Mouse (Mus musculus) embryonic stem cell, embryonic (primary cell): ENCODE data around the gene Fam160a1.

Source experiments
- CTCF ChIA-PET, 4 experiments: fragments of 300-600 bp in 2 of 4; fragments of 350-600 bp in 2 of 4; sonication (Branson Sonifier 250); formaldehyde crosslinking; loops; one replicate each; lab custom pipeline; 2022; ENCODE audit warnings: inconsistent platforms in 2 of 4; lab: Charles Lee
- POLR2A ChIA-PET, 4 experiments: fragments of 300-600 bp in 2 of 4; fragments of 350-600 bp in 2 of 4; sonication (Branson Sonifier 250); formaldehyde crosslinking; loops; one replicate each; lab custom pipeline; 2022; ENCODE audit warnings: antibody characterized with exemption in 4 of 4, inconsistent platforms in 1 of 4; lab: Charles Lee

The Fam160a1 gene

GRCm38 (mm10) chr3:85776126-85776525 lies 41.0 kb downstream of the Fam160a1 start:
- ChIA-PET POLR2A (no interaction called here), CTCF (no interaction called here)

- POLR2A ChIA-PET, result no interaction called here
- CTCF ChIA-PET, result interaction anchor here (0.5 to 1.0 kb wide), 6 partner anchors 71 to 818 kb away, joined by 3 to 6 read pairs (median 3); no protein-coding TSS in a partner anchor
Measured at GRCm38 (mm10) chr3:85773886-85774285, 43.2 kb downstream of the Fam160a1 start.

- CTCF ChIA-PET, result interaction anchor here (0.5 to 1.0 kb wide), 7 partner anchors 14 to 818 kb away, joined by 3 to 6 read pairs (median 3); no protein-coding TSS in a partner anchor
- POLR2A ChIA-PET, result no interaction called here
Measured at GRCm38 (mm10) chr3:85773425-85773824, 43.7 kb downstream of the Fam160a1 start.

GRCm38 (mm10) chr3:85764937-85765337 lies 52.2 kb downstream of the Fam160a1 start:
- POLR2A ChIA-PET, result no interaction called here

GRCm38 (mm10) chr3:85764008-85764834 lies 52.9 kb downstream of the Fam160a1 start:
- ChIA-PET POLR2A (no interaction called here), CTCF (no interaction called here)

More at GRCm38 (mm10) chr3:85764937-85765337, 52.2 kb downstream of the Fam160a1 start:
- CTCF ChIA-PET, result no interaction called here

- ChIA-PET CTCF (interaction anchor here in 2 of 4 experiments (0.6 to 1.4 kb wide), 2 partner anchors 102 to 160 kb away, joined by 3 to 5 read pairs; no protein-coding TSS in a partner anchor), POLR2A (interaction anchor here in 1 of 4 experiments (1.0 kb wide), 1 partner anchor 9 kb away, joined by 3 read pairs; no protein-coding TSS in a partner anchor)
Measured at GRCm38 (mm10) chr3:85757944-85758343, 59.1 kb downstream of the Fam160a1 start.

GRCm38 (mm10) chr3:85757435-85757834 lies 59.7 kb downstream of the Fam160a1 start:
- ChIA-PET POLR2A (no interaction called here), CTCF (interaction anchor here in 3 of 4 experiments (0.5 to 1.4 kb wide), 3 partner anchors 31 to 160 kb away, joined by 3 to 5 read pairs (median 3); no protein-coding TSS in a partner anchor)

- POLR2A ChIA-PET, result interaction anchor here in 2 of 4 experiments (1.3 to 1.5 kb wide), 2 partner anchors 9 to 176 kb away, joined by 3 to 4 read pairs; partner anchors contain the start of gene Gatb (in 1 of the 2)
- CTCF ChIA-PET, result interaction anchor here in 2 of 4 experiments (0.6 to 1.2 kb wide), 3 partner anchors 15 to 1037 kb away, joined by 3 read pairs; no protein-coding TSS in a partner anchor
Measured at GRCm38 (mm10) chr3:85749348-85749747, 67.7 kb downstream of the Fam160a1 start.

GRCm38 (mm10) chr3:85748863-85749262 lies 68.2 kb downstream of the Fam160a1 start:
- ChIA-PET POLR2A (interaction anchor here in 3 of 4 experiments (0.6 to 1.5 kb wide), 3 partner anchors 10 to 922 kb away, joined by 3 to 4 read pairs (median 3); partner anchors contain the start of gene Gatb (in 1 of the 3)), CTCF (interaction anchor here in 1 of 4 experiments (1.2 kb wide), 1 partner anchor 15 kb away, joined by 3 read pairs; no protein-coding TSS in a partner anchor)

- CTCF ChIA-PET, result no interaction called here
- POLR2A ChIA-PET, result interaction anchor here in 1 of 4 experiments (0.6 to 0.7 kb wide), 2 partner anchors 173 to 265 kb away, joined by 3 to 4 read pairs; no protein-coding TSS in a partner anchor
Measured at GRCm38 (mm10) chr3:85746116-85746515, 71.0 kb downstream of the Fam160a1 start.

GRCm38 (mm10) chr3:85741767-85742166 lies 75.3 kb downstream of the Fam160a1 start:
- POLR2A ChIA-PET, result no interaction called here

GRCm38 (mm10) chr3:85738591-85738990 lies 78.5 kb downstream of the Fam160a1 start:
- ChIA-PET CTCF (interaction anchor here in 1 of 4 experiments (0.8 kb wide), 1 partner anchor 186 kb away, joined by 3 read pairs; no protein-coding TSS in a partner anchor), POLR2A (no interaction called here)

More at GRCm38 (mm10) chr3:85741767-85742166, 75.3 kb downstream of the Fam160a1 start:
- CTCF ChIA-PET, result no interaction called here

GRCm38 (mm10) chr3:85733939-85734729 lies 83.0 kb downstream of the Fam160a1 start:
- POLR2A ChIA-PET, result no interaction called here
- CTCF ChIA-PET, result interaction anchor here in 1 of 4 experiments (0.6 to 0.8 kb wide), 2 partner anchors 15 to 1025 kb away, joined by 3 read pairs; no protein-coding TSS in a partner anchor

- ChIA-PET POLR2A (no interaction called here), CTCF (interaction anchor here in 1 of 4 experiments (0.7 kb wide), 1 partner anchor 1409 kb away, joined by 4 read pairs; no protein-coding TSS in a partner anchor)
Measured at GRCm38 (mm10) chr3:85727171-85727570, 89.9 kb downstream of the Fam160a1 start.

GRCm38 (mm10) chr3:85725971-85726370 lies 91.1 kb downstream of the Fam160a1 start:
- ChIA-PET POLR2A (no interaction called here), CTCF (no interaction called here)

- CTCF ChIA-PET, result no interaction called here
- POLR2A ChIA-PET, result interaction anchor here in 2 of 4 experiments (0.6 to 0.7 kb wide), 2 partner anchors 10 to 1178 kb away, joined by 3 to 4 read pairs; no protein-coding TSS in a partner anchor
Measured at GRCm38 (mm10) chr3:85725110-85725509, 92.0 kb downstream of the Fam160a1 start.

GRCm38 (mm10) chr3:85722581-85722980 lies 94.5 kb downstream of the Fam160a1 start:
- CTCF ChIA-PET, result no interaction called here
- POLR2A ChIA-PET, result interaction anchor here in 1 of 4 experiments (0.5 kb wide), 1 partner anchor 229 kb away, joined by 3 read pairs; no protein-coding TSS in a partner anchor

GRCm38 (mm10) chr3:85715764-85716297 lies 101.3 kb downstream of the Fam160a1 start:
- CTCF ChIA-PET, result interaction anchor here in 1 of 4 experiments (0.7 kb wide), 1 partner anchor 196 kb away, joined by 3 read pairs; no protein-coding TSS in a partner anchor
- POLR2A ChIA-PET, result no interaction called here
